Mouse (Mus musculus) brain, embryonic 14.5 days (tissue): ENCODE measurements around the gene C2cd3.

ENCODE experiments used
- CTCF ChIP-seq: fragments of 200-500 bp; IDR thresholded peaks from 2 replicates; pipeline ENCODE4 v1.5.1; 2012; ENCODE audit warnings: inconsistent platforms, mild to moderate bottlenecking, moderate library complexity, borderline replicate concordance; ENCODE audit not compliant: insufficient read depth, insufficient read length; ENCODE audit errors: extremely low read depth
- POLR2A ChIP-seq: fragments of 200-500 bp; IDR thresholded peaks from 2 replicates; pipeline ENCODE4 v1.6.1; 2012; ENCODE audit warnings: mild to moderate bottlenecking, inconsistent platforms, borderline replicate concordance; ENCODE audit not compliant: poor library complexity, insufficient read depth, insufficient read length, severe bottlenecking; ENCODE audit errors: extremely low read depth

- TF ChIP-seq CTCF (no peak), POLR2A (no peak)
These were observed 131.0 kb downstream of the C2cd3 start for GRCm38 (mm10) chr7:100503076-100503475.
